Mouse (Mus musculus) pancreas, adult 10 weeks (tissue): ENCODE data around the gene Rpgrip1. TPM values are rescaled to one million over a fixed set of nuclear protein-coding genes. Genes with fewer than 3 reads are reported as not detected.

Source experiments
- polyA plus RNA-seq: library from polyadenylated mRNA; stranded (reverse); fragments of 350-450 nt; fragmentation: Illumina TruSeq; extraction: RNeasy Lipid Tissue Mini Kit (QIAGEN cat#74804); gene quantifications from one replicate; pipeline ENCODE4 v1.2.3, GENCODE M21; 2015; ENCODE audit warnings: low read depth, low replicate concordance; ENCODE audit not compliant: insufficient read depth

The Rpgrip1 gene
- polyA plus RNA-seq: 8.4 TPM

GRCm38 (mm10) chr14:52110346-52110745, at the start of gene Rpgrip1:
Rpgrip1 (plus strand) TSS chr14:52110704.

GRCm38 (mm10) chr14:52103856-52104676, 6.4 kb upstream of the Rpgrip1 start, which contains the start of gene Hnrnpc:
Hnrnpc (minus strand) TSS chr14:52104028.

GRCm38 (mm10) chr14:52197156-52197878, 86.8 kb downstream of the Rpgrip1 start, which contains the start of gene Supt16:
Supt16 (minus strand) TSS chr14:52197416.

Other genes with a start within 250 kb of the Rpgrip1 start
- 14.3 TPM for gene Mettl17, start 225.9 kb upstream of the Rpgrip1 start, polyA plus RNA-seq
- gene Slc39a2, start 217.8 kb upstream of the Rpgrip1 start, polyA plus RNA-seq: 1.00 TPM
- gene Ndrg2, start 196.5 kb upstream of the Rpgrip1 start, polyA plus RNA-seq: 19.1 TPM
- gene Tppp2, start 192.3 kb upstream of the Rpgrip1 start, polyA plus RNA-seq: not detected
- not detected for gene Rnase13, start 187.9 kb upstream of the Rpgrip1 start, polyA plus RNA-seq
- 17.2 TPM for gene Arhgef40, start 126.0 kb upstream of the Rpgrip1 start, polyA plus RNA-seq
- not detected for gene Tmem253, start 95.0 kb upstream of the Rpgrip1 start, polyA plus RNA-seq
- gene Zfp219, start 90.0 kb upstream of the Rpgrip1 start, polyA plus RNA-seq: 9.1 TPM
- gene Olfr221, start 68.2 kb upstream of the Rpgrip1 start, polyA plus RNA-seq: not detected
- 41.8 TPM for gene Hnrnpc, start 6.7 kb upstream of the Rpgrip1 start, polyA plus RNA-seq
- gene Supt16, start 86.7 kb downstream of the Rpgrip1 start, polyA plus RNA-seq: 8.1 TPM
- 13.8 TPM for gene Chd8, start 147.1 kb downstream of the Rpgrip1 start, polyA plus RNA-seq
- 5.0 TPM for gene Tox4, start 168.4 kb downstream of the Rpgrip1 start, polyA plus RNA-seq
- 3.7 TPM for gene Rab2b, start 168.8 kb downstream of the Rpgrip1 start, polyA plus RNA-seq
- gene Mettl3, start 194.4 kb downstream of the Rpgrip1 start, polyA plus RNA-seq: 17.2 TPM
- gene Sall2, start 218.1 kb downstream of the Rpgrip1 start, polyA plus RNA-seq: 1.2 TPM
- not detected for gene Olfr1513, start 245.7 kb downstream of the Rpgrip1 start, polyA plus RNA-seq